Mouse (Mus musculus): ENCODE results near the gene Hoxd11.

Gene Hoxd11

DNA sequence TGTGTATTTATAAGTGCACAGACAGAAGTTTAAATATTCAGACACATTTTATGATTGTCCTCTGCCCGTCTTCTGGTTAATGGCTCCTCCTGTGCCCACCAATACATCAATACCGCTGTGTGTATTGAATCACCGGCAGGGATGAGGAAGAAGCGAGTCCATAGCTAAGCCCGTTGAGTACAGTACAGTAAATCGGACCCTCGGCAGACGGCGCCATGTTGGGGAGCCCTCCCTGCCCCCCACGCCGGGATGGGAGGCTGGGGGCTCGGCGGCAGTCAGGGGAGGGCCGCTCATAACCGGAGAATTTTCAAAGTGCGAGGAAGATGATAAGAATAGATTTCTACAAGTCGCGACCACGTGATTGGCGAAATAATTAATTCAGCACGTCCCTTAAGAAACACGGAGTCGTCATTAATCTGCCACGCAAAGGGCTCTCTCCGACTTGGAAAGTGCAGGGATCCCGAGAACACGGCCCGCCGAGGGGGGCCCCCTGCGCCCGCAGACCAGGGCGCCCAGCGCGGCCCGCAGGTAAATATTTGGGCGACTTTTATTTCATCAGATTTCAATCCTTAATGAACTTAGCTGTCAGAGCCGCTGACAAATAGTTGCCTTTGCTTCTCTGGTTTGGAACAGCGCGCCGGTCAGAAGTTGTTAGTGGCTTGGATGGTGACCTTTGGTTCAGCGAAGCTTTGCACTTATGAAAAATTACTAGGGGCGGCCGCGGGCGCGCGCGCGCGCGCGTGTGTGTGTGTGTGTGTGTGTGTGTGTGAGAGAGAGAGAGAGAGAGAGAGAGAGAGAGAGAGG, 53.4 kb downstream of the Hoxd11 start:
- no peak for DNase-seq

DNA sequence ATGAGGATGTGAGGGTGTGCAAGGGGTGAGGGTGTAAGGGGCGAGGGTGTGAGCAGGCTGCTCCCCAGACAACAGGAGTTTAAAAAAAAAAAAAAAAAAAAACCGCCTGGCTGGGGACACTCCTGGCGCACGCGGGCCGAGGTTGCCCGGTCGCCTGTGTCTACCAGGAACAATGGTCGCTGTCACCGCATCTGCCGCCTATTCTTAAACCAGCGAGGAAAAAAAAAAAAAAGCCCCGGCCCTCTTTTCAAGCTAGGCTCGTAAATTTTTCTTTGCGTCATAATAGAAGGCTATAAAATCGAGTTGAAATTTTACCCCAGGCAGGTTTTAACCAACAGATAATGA, 53.9 kb downstream of the Hoxd11 start:
- peak; percentile 46 for DNase-seq

DNA sequence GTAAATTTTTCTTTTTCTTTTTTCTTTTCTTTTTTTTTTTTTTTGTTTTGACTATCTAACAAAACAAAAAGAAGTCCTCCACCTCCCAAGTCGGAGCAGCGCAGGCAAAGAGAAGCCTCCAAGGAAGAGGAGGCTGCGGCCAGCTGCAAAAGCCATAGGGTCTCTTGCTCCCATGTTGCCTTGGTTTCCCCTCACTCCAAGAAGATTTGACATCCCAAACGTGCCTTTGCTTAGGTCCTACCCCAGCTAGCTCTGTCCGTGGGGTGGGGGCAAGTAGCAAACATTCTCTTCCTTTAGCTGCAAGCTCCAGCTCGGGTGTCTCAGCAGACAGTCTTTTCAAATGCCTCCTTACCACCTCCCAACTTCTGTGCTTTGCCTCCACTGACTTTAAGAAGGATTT, 54.4 kb downstream of the Hoxd11 start:
- DNase-seq, result no peak

DNA sequence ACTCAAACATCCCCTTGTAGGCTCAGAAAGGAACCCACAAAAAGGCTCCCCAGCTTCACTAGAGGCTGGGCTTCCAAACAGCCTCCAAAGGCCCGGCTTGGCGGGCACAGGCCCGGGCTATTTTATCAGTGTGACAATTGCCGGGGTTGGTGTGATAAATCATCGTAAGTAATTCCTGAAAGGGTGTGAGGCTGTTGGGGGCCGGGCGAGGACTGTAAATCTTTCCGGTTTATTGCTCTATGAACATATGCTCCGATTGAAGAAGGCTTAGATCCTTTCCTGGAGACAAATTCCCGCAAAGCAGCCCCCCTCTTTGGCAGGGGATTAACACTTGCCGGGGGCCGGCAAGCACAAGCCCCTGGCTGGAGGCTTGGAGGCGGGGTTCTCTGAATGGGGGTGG, 55.1 kb downstream of the Hoxd11 start:
- DNase-seq, result peak; percentile 42

DNA sequence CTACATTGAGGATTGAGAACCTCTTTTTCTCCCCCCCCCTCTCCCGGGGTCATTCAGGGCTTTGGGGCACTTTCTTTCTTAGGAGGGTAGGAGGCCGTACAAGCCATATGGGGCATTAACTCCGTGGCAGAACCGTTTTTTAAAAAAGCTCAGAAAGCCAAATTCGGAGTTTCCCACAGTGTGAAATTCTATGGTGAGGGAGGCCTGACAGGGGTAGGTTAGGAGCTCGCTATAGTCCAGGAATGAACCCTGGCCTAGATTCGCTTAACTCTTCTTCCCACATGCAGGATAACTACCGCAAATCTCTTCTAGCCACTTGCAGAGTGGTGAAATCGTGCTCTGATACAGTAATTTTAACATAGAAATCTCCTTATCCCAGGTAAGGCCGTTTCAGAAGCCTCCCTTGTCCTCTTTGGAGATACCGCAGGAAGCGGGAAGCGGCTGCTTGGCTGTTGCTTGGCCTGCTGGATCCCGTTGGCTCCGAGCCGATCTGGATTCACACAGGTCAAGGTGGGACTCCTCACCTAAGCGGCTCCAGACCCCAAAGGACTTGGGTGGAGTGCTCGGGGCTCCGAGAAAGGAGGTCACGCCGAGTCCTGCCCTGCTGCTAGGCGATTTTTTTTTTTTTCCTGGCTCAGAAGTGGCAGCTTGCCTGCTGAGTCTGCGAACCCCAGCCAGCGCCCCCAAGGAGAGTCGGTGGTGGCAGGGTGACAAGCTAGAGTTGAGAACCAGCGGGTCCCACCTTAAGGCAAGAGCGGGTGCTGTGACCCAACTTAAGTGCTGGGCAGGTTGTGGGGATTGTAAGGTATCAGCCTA, 55.8 kb downstream of the Hoxd11 start:
- no peak for DNase-seq

DNA sequence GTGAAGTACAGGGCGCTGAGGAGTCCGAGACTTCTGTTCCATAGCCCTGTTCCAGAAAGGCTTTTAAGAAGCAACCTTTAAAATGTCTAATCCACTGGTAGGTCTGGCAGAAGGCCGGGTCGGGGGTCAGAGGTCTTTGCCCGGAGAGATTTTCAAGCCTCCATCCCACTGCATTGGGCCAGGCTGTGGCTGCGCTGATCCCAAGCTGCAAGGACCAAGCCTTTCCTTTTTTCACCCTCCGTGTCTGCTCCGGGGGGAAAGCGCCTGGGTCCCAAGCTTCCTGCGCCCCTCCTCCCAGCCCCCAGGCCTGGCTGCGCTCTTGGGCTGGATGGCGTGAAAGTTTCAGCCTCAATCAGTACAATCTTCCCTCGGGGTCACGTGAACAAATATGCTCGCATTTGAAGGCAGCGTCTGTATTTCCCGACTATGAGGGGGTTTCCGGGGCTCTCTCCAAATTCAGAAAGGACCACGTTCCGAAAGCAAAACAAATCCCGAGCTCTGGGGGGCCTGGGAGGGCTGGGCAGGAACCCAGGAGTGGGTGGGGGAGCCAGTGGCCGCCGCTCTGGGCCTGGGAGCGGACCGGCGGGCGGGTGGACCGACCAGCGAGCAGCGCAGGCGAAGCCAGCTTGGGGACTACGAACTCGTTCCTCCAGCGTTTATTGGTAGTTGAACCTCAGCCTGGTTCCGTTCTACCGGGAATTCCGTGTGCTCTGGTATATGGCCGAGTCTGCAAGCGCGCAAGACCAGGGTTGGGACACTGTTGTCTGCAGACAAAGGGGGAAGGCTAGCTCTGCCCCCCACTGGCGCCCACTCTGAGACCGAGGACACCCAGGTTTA, 56.7 kb downstream of the Hoxd11 start:
- DNase-seq, result no peak
